Mouse (Mus musculus): ENCODE results near the gene B9d1. TPM values are rescaled to one million over a fixed set of nuclear protein-coding genes. Genes with fewer than 3 reads are reported as not detected.

The B9d1 gene
- polyA plus RNA-seq, 1 experiment: 11.8 TPM

DNA sequence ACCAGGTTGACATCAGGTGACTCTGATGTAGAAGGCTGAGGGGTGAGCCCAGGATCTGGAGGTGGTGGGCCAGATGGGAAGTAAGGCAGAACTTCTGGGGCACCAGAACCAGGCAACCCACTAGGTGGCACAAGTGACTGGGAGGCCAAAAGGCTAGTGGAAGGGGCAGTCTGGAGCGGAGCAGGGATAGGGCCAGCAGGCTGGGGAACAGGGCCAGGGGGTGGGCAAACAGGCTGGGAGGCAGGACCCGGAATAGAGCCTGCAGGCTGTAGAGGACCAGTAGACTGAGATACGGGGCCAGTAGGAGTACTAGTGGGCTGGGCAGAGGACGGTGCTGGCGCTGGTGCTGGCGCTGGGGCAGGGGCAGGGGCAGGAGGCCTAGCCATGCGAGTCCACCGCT, 15.1 kb upstream of the B9d1 start:
- Histone ChIP-seq H3K36me3 (ENCODE audit: control insufficient read depth, insufficient read depth, low read length) (peaks cover 28% of the 10 kb centered on the region), H3K27ac (ENCODE audit: insufficient read depth, low read depth, low read length) (no peak overlapping the region), H3K4me3 (ENCODE audit: low read depth, low read length) (no peak overlapping the region), H3K4me1 (ENCODE audit: control insufficient read depth, insufficient read depth, insufficient read length, low read length) (peaks cover 6% of the 10 kb centered on the region), H3K27me3 (ENCODE audit: control insufficient read depth, insufficient read depth, low read length) (no peaks in the 10 kb centered on the region)
- TF ChIP-seq CTCF (IDR thresholded peaks at IDR 0.05; ENCODE audit: extremely low read depth, insufficient read length, insufficient replicate concordance, low read depth, low read length): no peak
- TF ChIP-seq POLR2A (IDR thresholded peaks at IDR 0.05; ENCODE audit: low read depth, low read length): no peak
- WGBS: 94% methylated on average over 8 of the region's 8 CpGs

- no peaks in the 10 kb centered on the region for H3K27me3 ChIP-seq (ENCODE audit: control insufficient read depth, insufficient read depth, low read length)
- H3K4me1 ChIP-seq (ENCODE audit: control insufficient read depth, insufficient read depth, insufficient read length, low read length): peaks cover 6% of the 10 kb centered on the region
- no peak overlapping the region for H3K4me3 ChIP-seq (ENCODE audit: low read depth, low read length)
- no peak overlapping the region for H3K27ac ChIP-seq (ENCODE audit: insufficient read depth, low read depth, low read length)
- TF ChIP-seq POLR2A (IDR thresholded peaks at IDR 0.05; ENCODE audit: low read depth, low read length): no peak
- no peak for TF ChIP-seq CTCF (IDR thresholded peaks at IDR 0.05; ENCODE audit: extremely low read depth, insufficient read length, insufficient replicate concordance, low read depth, low read length)
- WGBS: 86% methylated on average over 22 of the region's 22 CpGs
- H3K36me3 ChIP-seq (ENCODE audit: control insufficient read depth, insufficient read depth, low read length): peaks cover 28% of the 10 kb centered on the region
Observed at GRCm38 (mm10) chr11:61490944-61491520, 13.9 kb upstream of the B9d1 start.

- TF ChIP-seq POLR2A (IDR thresholded peaks at IDR 0.05; ENCODE audit: low read depth, low read length): no peak
- TF ChIP-seq CTCF (IDR thresholded peaks at IDR 0.05; ENCODE audit: extremely low read depth, insufficient read length, insufficient replicate concordance, low read depth, low read length): no peak
- Histone ChIP-seq H3K4me3 (ENCODE audit: low read depth, low read length) (no peak overlapping the region), H3K27ac (ENCODE audit: insufficient read depth, low read depth, low read length) (no peak overlapping the region), H3K4me1 (ENCODE audit: control insufficient read depth, insufficient read depth, insufficient read length, low read length) (peaks cover 6% of the 10 kb centered on the region), H3K27me3 (ENCODE audit: control insufficient read depth, insufficient read depth, low read length) (no peaks in the 10 kb centered on the region), H3K36me3 (ENCODE audit: control insufficient read depth, insufficient read depth, low read length) (peaks cover 28% of the 10 kb centered on the region)
- WGBS: 61% methylated on average over 12 of the region's 12 CpGs
Observed at GRCm38 (mm10) chr11:61492749-61493401, 12.1 kb upstream of the B9d1 start.

- 1% methylated on average over 50 of the region's 50 CpGs for WGBS
- no peak for TF ChIP-seq POLR2A (IDR thresholded peaks at IDR 0.05; ENCODE audit: low read depth, low read length)
- no peak for TF ChIP-seq CTCF (IDR thresholded peaks at IDR 0.05; ENCODE audit: extremely low read depth, insufficient read length, insufficient replicate concordance, low read depth, low read length)
- no peaks in the 10 kb centered on the region for H3K27me3 ChIP-seq (ENCODE audit: control insufficient read depth, insufficient read depth, low read length)
- peaks cover 23% of the 10 kb centered on the region for H3K36me3 ChIP-seq (ENCODE audit: control insufficient read depth, insufficient read depth, low read length)
- peaks cover 6% of the 10 kb centered on the region for H3K4me1 ChIP-seq (ENCODE audit: control insufficient read depth, insufficient read depth, insufficient read length, low read length)
- peak overlapping the region; percentile 85 for H3K4me3 ChIP-seq (ENCODE audit: low read depth, low read length)
- peak overlapping the region; percentile 24; the same call in 1 of the 2 replicates for H3K27ac ChIP-seq (ENCODE audit: insufficient read depth, low read depth, low read length)
Observed at GRCm38 (mm10) chr11:61493525-61494128, 11.3 kb upstream of the B9d1 start.

GRCm38 (mm10) chr11:61494129-61494997, 10.6 kb upstream of the B9d1 start, which contains the start of gene Mapk7:
Mapk7 (minus strand) TSS chr11:61494406.
- peak within 1 kb of the TSS; percentile 85 for H3K4me3 ChIP-seq (ENCODE audit: low read depth, low read length)
- H3K27me3 ChIP-seq (ENCODE audit: control insufficient read depth, insufficient read depth, low read length): no peaks in the 10 kb centered on the region
- peak within 1 kb of the TSS; percentile 45; the same call in 1 of the 2 replicates for H3K27ac ChIP-seq (ENCODE audit: insufficient read depth, low read depth, low read length)
- under 1% methylated on average over 62 of the region's 62 CpGs for WGBS
- peaks cover 6% of the 10 kb centered on the region for H3K4me1 ChIP-seq (ENCODE audit: control insufficient read depth, insufficient read depth, insufficient read length, low read length)
- H3K36me3 ChIP-seq (ENCODE audit: control insufficient read depth, insufficient read depth, low read length): peaks cover 18% of the 10 kb centered on the region
- TF ChIP-seq POLR2A (IDR thresholded peaks at IDR 0.05; ENCODE audit: low read depth, low read length) (peak; percentile 20; the same call in 1 of the 2 replicates), CTCF (IDR thresholded peaks at IDR 0.05; ENCODE audit: extremely low read depth, insufficient read length, insufficient replicate concordance, low read depth, low read length) (no peak)

DNA sequence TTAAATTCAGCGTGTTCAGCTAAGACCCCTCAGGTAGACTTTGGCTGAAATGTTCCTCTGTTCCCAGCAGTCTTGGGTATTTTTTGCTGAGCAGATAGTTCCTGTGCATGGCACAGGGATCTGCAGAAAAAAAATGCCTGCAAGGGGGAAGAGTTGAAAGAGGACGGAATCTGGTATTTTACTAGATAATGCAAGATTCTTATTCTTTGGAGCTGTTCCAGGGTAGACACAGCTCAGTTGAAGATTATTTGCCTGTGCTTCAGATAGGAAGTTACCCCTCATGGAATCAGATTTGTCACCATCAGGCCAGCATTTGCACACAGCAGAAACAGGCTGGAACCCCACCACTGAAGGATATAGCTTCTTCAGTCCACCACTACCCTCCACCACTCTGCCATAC, 9.4 kb upstream of the B9d1 start:
- TF ChIP-seq POLR2A (IDR thresholded peaks at IDR 0.05; ENCODE audit: low read depth, low read length) (no peak), CTCF (IDR thresholded peaks at IDR 0.05; ENCODE audit: extremely low read depth, insufficient read length, insufficient replicate concordance, low read depth, low read length) (no peak)
- Histone ChIP-seq H3K36me3 (ENCODE audit: control insufficient read depth, insufficient read depth, low read length) (peaks cover 9% of the 10 kb centered on the region; the same call in 1 of the 2 replicates), H3K27ac (ENCODE audit: insufficient read depth, low read depth, low read length) (no peak overlapping the region), H3K4me1 (ENCODE audit: control insufficient read depth, insufficient read depth, insufficient read length, low read length) (peaks cover 6% of the 10 kb centered on the region), H3K27me3 (ENCODE audit: control insufficient read depth, insufficient read depth, low read length) (no peaks in the 10 kb centered on the region), H3K4me3 (ENCODE audit: low read depth, low read length) (no peak overlapping the region)
- WGBS: 94% methylated on average over 2 of the region's 2 CpGs
